Mouse (Mus musculus): Measurements from ENCODE around the gene Guca1b.

DNA sequence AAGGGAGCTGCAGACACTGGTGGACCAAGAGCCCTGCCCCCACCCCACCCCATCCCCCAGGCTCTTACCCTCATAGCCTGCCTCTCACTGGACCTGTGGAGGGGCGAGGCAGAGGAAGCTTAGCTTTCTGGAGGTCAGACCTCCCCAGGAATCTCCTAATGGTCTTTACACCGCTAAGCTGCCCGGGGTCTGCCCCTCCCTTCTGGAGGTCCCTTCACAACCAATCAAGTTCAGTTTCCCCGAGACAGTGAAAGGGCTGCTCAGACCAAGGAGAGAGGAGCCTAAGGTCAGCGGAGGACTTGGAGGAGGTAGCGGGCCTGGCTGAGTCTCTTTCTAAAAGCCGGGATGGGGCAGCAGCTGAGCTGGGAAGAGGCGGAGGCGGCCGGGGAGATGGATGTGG is at the start of gene Guca1b:
- TF ChIP-seq CTCF (IDR thresholded peaks at IDR 0.05; ENCODE audit: insufficient read depth, low read length) (no peak), POLR2A (IDR thresholded peaks at IDR 0.05; ENCODE audit: borderline replicate concordance, extremely low read depth, low read depth, low read length) (no peak)

Data from lung, adult 2 months (tissue).